Mouse (Mus musculus) testis, adult 2 months (tissue): Measurements from ENCODE around the gene Mpnd. TPM values are rescaled to one million over a fixed set of nuclear protein-coding genes. Genes with fewer than 3 reads are reported as not detected.

Source experiments
- H3K27ac ChIP-seq: fragments of 200-500 bp; 2 replicates; pipeline ENCODE4 v1.5.1; 2012; ENCODE audit warnings: low read depth, low read length; ENCODE audit not compliant: control insufficient read depth, insufficient read depth
- H3K27me3 ChIP-seq: fragments of 200-500 bp; 2 replicates; pipeline ENCODE4 v1.6.1; 2012; ENCODE audit warnings: mild to moderate bottlenecking, low read length, moderate library complexity; ENCODE audit not compliant: control insufficient read depth, insufficient read depth
- H3K36me3 ChIP-seq: fragments of 200-500 bp; 2 replicates; pipeline ENCODE4 v1.6.1; 2012; ENCODE audit warnings: mild to moderate bottlenecking, low read length; ENCODE audit not compliant: control insufficient read depth, insufficient read depth
- H3K4me1 ChIP-seq: fragments of 200-500 bp; 2 replicates; pipeline ENCODE4 v1.6.1; 2012; ENCODE audit warnings: low read length; ENCODE audit not compliant: control insufficient read depth, insufficient read depth
- H3K4me3 ChIP-seq: fragments of 200-500 bp; 2 replicates; pipeline ENCODE4 v1.5.1; 2012; ENCODE audit warnings: low read depth, mild to moderate bottlenecking, low read length, moderate library complexity, mixed read lengths; ENCODE audit not compliant: control insufficient read depth
- CTCF ChIP-seq: fragments of 200-500 bp; IDR thresholded peaks from 2 replicates; pipeline ENCODE4 v1.5.1; 2012; ENCODE audit warnings: low read depth, mild to moderate bottlenecking, inconsistent platforms, low read length, moderate library complexity; ENCODE audit not compliant: control insufficient read depth, insufficient read depth, insufficient replicate concordance
- POLR2A ChIP-seq: fragments of 200-500 bp; IDR thresholded peaks from 2 replicates; pipeline ENCODE4 v1.6.1; 2012; ENCODE audit warnings: low read depth, mild to moderate bottlenecking, inconsistent platforms, low read length, moderate library complexity; ENCODE audit not compliant: control insufficient read depth
- polyA plus RNA-seq: library from polyadenylated mRNA; depleted of rRNA; stranded (reverse); fragments of >200 nt; gene quantifications from 2 replicates; pipeline ENCODE4 v1.2.3, GENCODE M21; 2012

The Mpnd gene
- polyA plus RNA-seq, 1 experiment, result 12.7 TPM

GRCm38 (mm10) chr17:56007444-56008355, 2.2 kb downstream of the Mpnd start:
- H3K36me3 ChIP-seq, result no peaks in the 10 kb centered on the region
- H3K27ac ChIP-seq, result peak overlapping the region; percentile 65
- TF ChIP-seq CTCF (no peak), POLR2A (no peak)
- no peaks in the 10 kb centered on the region for H3K27me3 ChIP-seq
- H3K4me3 ChIP-seq, result peak overlapping the region; percentile 59
- H3K4me1 ChIP-seq, result peaks cover 36% of the 10 kb centered on the region

DNA sequence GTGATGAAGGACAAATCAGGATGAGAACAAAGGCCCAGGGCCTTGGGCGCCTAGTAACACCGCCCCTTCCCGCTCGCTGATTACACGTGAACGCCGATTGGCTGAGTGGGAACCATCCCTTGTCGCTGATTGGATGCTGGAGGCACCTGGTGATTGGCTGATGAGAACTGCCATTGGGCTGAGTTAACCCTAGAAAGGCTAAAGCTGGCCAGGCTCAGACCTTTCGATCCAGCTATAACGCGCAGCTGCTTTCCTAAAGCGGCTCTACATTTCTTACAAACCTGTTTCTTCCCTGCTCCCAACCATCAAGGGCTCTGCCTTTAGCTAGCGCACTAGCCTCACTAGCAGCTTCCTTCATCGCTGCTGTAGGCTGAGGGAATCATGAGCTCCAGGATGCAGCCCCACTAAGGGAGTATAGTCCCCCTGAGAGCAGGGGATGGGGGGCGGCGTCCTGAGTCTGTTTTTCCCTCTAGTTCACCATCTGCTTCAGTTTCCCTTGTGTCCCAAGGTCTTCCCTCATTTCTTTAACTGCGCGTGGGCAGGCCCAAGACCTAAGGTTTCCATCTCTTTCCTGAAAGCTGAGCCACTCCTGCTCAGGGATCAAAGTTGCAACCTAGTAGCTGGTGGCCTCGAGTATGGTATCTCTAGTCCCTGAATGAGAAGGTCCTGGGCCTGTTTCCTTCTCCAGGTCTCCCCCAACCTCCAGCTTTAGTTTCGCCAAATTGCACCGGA, 3.0 kb downstream of the Mpnd start:
- peaks cover 36% of the 10 kb centered on the region for H3K4me1 ChIP-seq
- H3K27me3 ChIP-seq, result no peaks in the 10 kb centered on the region
- peak overlapping the region; percentile 82 for H3K4me3 ChIP-seq
- H3K27ac ChIP-seq, result peak overlapping the region; percentile 79
- H3K36me3 ChIP-seq, result no peaks in the 10 kb centered on the region
- TF ChIP-seq POLR2A, result peak; percentile 48; the same call in 1 of the 2 replicates
- TF ChIP-seq CTCF, result no peak

DNA sequence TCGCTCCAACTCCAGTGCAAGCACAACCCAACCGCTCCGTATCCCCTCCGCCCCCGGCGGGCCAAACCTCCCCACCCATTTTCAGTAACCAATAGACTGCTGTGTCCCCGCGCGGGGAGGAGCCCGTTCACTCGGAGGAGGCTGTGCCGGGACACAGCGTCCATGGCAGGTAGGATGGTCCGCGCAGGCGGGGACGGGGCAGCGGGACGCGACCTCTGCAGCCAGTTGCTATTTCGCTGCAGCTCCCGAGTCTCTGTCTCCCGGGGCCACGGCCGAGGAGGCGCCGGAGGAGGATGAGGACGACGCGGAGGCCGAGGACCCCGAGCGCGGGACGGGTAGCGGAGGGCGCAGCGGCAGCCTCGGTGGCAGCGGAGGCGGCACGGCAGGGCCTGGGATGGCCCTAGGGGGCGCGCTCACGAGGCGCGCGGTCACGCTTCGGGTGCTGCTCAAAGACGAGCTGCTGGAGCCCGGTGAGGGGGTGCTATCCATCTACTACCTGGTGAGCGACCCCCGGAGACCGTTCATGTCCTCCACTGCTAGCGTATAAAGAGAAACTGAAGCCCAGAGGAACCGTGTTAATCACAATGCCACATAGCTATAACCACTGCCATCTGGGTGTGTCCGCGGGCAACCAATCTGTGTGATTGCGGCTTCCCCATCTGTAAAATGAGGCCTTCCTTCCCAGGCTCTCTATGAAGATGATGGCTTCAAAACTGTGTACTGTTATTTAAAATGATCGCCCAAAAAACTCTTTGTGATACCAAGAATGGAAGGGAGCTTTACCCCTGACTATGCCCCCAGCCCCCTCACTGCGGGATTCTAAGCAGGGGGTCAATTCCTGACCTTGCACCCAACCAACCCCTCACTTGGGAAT, 3.8 kb downstream of the Mpnd start:
- Histone ChIP-seq H3K4me3 (peak overlapping the region; percentile 82), H3K4me1 (peaks cover 36% of the 10 kb centered on the region), H3K27me3 (no peaks in the 10 kb centered on the region), H3K36me3 (no peaks in the 10 kb centered on the region), H3K27ac (peak overlapping the region; percentile 79; the same call in 1 of the 2 replicates)
- TF ChIP-seq POLR2A (peak; percentile 66), CTCF (no peak)

GRCm38 (mm10) chr17:56009962-56010240, 4.4 kb downstream of the Mpnd start:
- TF ChIP-seq CTCF (no peak), POLR2A (no peak)
- Histone ChIP-seq H3K4me1 (peaks cover 36% of the 10 kb centered on the region), H3K36me3 (no peaks in the 10 kb centered on the region), H3K4me3 (no peak overlapping the region), H3K27me3 (no peaks in the 10 kb centered on the region), H3K27ac (no peak overlapping the region)

DNA sequence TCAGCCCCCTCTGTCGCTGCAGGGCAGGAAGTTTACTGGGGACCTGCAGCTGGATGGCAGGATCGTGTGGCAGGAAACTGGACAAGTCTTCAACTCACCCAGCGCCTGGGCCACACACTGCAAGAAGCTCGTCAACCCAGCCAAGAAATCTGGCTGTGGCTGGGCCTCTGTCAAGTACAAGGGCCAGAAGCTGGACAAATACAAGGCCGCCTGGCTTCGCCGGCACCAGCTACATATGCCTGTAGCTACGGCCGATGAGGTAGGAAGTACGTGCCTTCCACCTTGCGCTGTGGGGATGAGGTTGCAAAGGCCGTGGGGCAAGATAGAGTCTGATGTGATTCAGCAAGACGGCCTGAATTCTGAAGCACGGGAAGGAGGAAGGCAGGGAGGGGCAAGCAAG, 4.7 kb downstream of the Mpnd start:
- Histone ChIP-seq H3K27ac (no peak overlapping the region), H3K4me1 (peaks cover 35% of the 10 kb centered on the region), H3K4me3 (peak overlapping the region; percentile 45), H3K27me3 (no peaks in the 10 kb centered on the region), H3K36me3 (no peaks in the 10 kb centered on the region)
- TF ChIP-seq CTCF (no peak), POLR2A (no peak)

- Histone ChIP-seq H3K4me3 (peak overlapping the region; percentile 45), H3K27me3 (no peaks in the 10 kb centered on the region), H3K27ac (no peak overlapping the region), H3K4me1 (peaks cover 33% of the 10 kb centered on the region), H3K36me3 (no peaks in the 10 kb centered on the region)
- TF ChIP-seq POLR2A (0 out of 2 replicates have a peak, but pooled peaks have one; percentile 24), CTCF (peak; percentile 100)
These were observed 5.2 kb downstream of the Mpnd start for GRCm38 (mm10) chr17:56010681-56011080.
